Mouse (Mus musculus) midbrain, embryonic 13.5 days (tissue): ENCODE results near the gene Rbfox3. TPM values are rescaled to one million over a fixed set of nuclear protein-coding genes. Genes with fewer than 3 reads are reported as not detected.

ENCODE experiments used
- ATAC-seq: fragments of 200-750 bp; cut with Nextera tagmentation; 2 replicates; pipeline ENCODE4 v1.8.0; 2017; ENCODE audit warnings: mild to moderate bottlenecking, moderate TSS enrichment, moderate library complexity
- H3K27ac ChIP-seq: fragments of 300-500 bp; sonication (generic); 2 replicates; pipeline ENCODE4 v1.5.1; 2015; ENCODE audit warnings: inconsistent platforms, mild to moderate bottlenecking, moderate library complexity
- H3K27me3 ChIP-seq: fragments of 300-500 bp; sonication (generic); 2 replicates; pipeline ENCODE4 v1.6.1; 2015; ENCODE audit warnings: mild to moderate bottlenecking, inconsistent platforms
- H3K36me3 ChIP-seq: fragments of 300-500 bp; sonication (generic); 2 replicates; pipeline ENCODE4 v1.6.1; 2015; ENCODE audit warnings: mild to moderate bottlenecking, inconsistent platforms
- H3K4me1 ChIP-seq: fragments of 300-500 bp; sonication (generic); replicated peaks from 2 replicates; pipeline ENCODE4 v1.6.1; 2015; ENCODE audit warnings: inconsistent platforms
- H3K4me2 ChIP-seq: fragments of 300-500 bp; sonication (generic); replicated peaks from 2 replicates; pipeline ENCODE4 v1.6.1; 2015; ENCODE audit warnings: moderate library complexity, mild to moderate bottlenecking, inconsistent platforms
- H3K4me3 ChIP-seq: fragments of 300-500 bp; sonication (generic); replicated peaks from 2 replicates; pipeline ENCODE4 v1.5.1; 2015; ENCODE audit warnings: mild to moderate bottlenecking, inconsistent platforms
- H3K9ac ChIP-seq: fragments of 300-500 bp; sonication (generic); replicated peaks from 2 replicates; pipeline ENCODE4 v1.6.1; 2015; ENCODE audit warnings: mild to moderate bottlenecking, inconsistent platforms
- H3K9me3 ChIP-seq: fragments of 300-500 bp; sonication (generic); 2 replicates; pipeline ENCODE4 v1.6.1; 2016; ENCODE audit warnings: mild to moderate bottlenecking, inconsistent platforms
- WGBS: fragments of 180-500 bp; shearing (Covaris S2); methylation state at CpG from one replicate; pipeline ENCODE4 v1.1.7; 2015; 5-methylcytosine and 5-hydroxymethylcytosine counted together
- polyA plus RNA-seq: library from polyadenylated mRNA; unstranded; fragments of >200 nt; fragmentation: Nextera tagmentation; extraction: Ambion mirVana; gene quantifications from 2 replicates; pipeline ENCODE4 v1.2.1, GENCODE M21; 2015

Gene Rbfox3
- 28.2 and 29.9 TPM in 2 replicates for polyA plus RNA-seq

DNA sequence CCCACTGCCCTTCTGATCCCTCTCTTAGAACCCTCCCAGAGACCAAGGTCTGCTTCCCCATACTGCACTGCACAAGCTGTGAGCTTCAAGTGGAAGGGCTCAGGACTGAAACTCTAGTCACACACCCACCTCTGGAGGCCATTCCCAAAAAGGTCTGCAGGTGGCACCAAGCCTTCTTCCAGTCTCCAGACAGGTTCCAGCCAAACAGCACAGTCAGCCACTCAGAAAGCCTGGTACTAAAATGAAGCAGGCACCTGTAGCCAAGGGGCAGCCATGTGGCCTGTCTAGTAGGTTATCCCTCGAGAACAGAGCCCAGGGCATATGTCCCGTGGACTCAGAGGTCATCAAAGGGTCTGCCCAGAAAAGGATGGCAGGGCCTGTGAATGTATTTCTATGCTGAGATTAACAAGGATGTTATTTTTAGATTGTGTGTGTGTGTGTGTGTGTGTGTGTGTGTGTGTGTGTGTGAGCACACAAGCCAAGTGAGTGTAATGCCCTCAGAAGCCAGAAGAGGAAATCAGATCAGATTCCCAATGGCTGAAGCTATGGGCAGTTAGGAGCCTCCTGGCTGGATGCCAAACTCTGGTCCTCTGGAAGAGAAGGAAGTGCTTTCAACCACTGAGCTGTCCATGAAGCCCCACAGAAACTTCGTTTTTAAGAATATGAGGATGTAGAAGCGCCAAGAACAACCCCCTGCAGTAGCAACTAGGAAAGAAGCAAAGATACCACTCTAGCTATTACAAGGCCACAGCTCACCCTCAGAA lies at the start of gene Rbfox3:
Gene Rbfox3, minus strand, starts transcription at position 291 of the 764 bp plus-strand sequence.
- Histone ChIP-seq H3K9ac (no peak within 1 kb of the TSS), H3K9me3 (no peaks in the 10 kb centered on the region), H3K4me2 (no peak within 1 kb of the TSS), H3K4me1 (peaks cover 55% of the 10 kb centered on the region), H3K27me3 (peaks cover 23% of the 10 kb centered on the region), H3K36me3 (no peaks in the 10 kb centered on the region), H3K27ac (peak within 1 kb of the TSS; percentile 51), H3K4me3 (no peak within 1 kb of the TSS)
- WGBS = 66% methylated on average over 4 of the region's 4 CpGs
- no peak for ATAC-seq

DNA sequence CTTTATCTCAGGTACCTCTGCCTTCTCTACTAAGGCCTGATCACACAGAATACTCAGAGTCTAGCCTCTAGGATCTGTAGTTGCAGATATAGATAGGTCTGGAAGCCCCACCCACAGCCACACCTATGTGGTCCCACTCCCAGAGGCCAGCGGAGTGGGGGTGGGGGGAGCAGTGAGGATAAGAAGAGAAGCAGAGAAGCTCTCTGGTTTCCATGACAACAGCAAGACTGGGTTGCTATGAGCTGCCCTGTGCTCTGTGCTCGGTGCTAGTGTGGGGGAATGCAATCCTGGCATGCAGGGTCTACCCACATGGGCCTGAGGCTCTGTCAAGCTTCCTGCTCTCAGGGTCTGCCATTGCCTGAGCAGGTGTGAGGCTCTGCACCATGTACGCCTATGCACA lies 49.3 kb upstream of the Rbfox3 start:
- no peaks in the 10 kb centered on the region for H3K36me3 ChIP-seq
- H3K4me1 ChIP-seq = peaks cover 50% of the 10 kb centered on the region
- 33% methylated on average over 3 of the region's 3 CpGs for WGBS
- no peak overlapping the region for H3K27ac ChIP-seq
- peaks cover 7% of the 10 kb centered on the region; the same call in 1 of the 2 replicates for H3K27me3 ChIP-seq
- ATAC-seq = peak; percentile 68
- no peaks in the 10 kb centered on the region for H3K9me3 ChIP-seq
- no peak overlapping the region for H3K4me3 ChIP-seq
- H3K9ac ChIP-seq = no peak overlapping the region
- H3K4me2 ChIP-seq = no peak overlapping the region

DNA sequence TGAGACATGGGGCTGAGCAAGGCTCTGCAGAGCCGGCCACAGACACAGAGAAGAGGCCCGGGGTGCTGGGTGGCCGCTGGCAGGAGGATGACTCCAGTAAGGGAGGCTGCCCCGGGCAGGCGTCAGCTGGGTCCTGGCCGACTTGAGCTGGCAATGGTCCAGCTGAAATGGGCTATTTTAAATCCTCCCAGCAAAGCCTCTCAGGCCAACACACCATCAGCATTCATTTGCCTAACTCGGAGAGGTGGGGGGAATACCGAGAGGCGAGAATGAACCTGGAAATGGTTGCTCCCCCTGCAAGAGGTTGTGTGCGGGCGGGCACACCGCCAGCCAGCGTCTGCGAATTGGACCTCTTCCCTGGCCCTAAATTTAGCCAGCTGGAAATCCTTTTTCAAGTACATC lies 45.7 kb upstream of the Rbfox3 start:
- Histone ChIP-seq H3K27ac (peak overlapping the region; percentile 49; the same call in 1 of the 2 replicates), H3K4me3 (no peak overlapping the region), H3K4me2 (no peak overlapping the region), H3K36me3 (no peaks in the 10 kb centered on the region), H3K27me3 (peaks cover 7% of the 10 kb centered on the region; the same call in 1 of the 2 replicates), H3K4me1 (peaks cover 55% of the 10 kb centered on the region), H3K9me3 (no peaks in the 10 kb centered on the region), H3K9ac (0 out of 2 replicates have a peak overlapping the region, but pooled peaks have one; percentile 12)
- ATAC-seq = peak; percentile 58
- 54% methylated on average over 14 of the region's 14 CpGs for WGBS

DNA sequence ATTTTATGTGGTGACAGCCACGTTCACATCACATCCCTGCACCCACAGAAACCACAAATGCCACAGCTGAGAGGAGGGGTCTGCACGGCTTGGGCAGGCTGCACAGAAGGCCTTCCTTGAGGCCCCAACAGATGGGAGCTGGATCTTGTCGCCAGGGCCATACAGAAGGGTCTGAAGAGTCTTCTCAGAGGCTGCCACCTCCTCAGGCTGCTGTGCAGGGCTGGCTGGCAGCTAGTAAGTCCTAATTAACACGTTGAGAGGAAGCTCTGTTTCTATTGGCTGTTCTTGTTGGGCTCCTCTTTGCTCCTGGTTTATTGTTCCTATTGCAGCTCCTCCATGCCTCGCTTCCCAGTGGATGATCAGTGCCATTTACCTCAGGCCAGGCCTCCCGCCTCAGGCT lies 43.6 kb upstream of the Rbfox3 start:
- no peaks in the 10 kb centered on the region for H3K36me3 ChIP-seq
- no peak overlapping the region for H3K4me2 ChIP-seq
- H3K9me3 ChIP-seq = no peaks in the 10 kb centered on the region
- ATAC-seq = no peak
- peaks cover 13% of the 10 kb centered on the region for H3K27me3 ChIP-seq
- 0 out of 2 replicates have a peak overlapping the region, but pooled peaks have one; percentile 52 for H3K27ac ChIP-seq
- H3K4me1 ChIP-seq = peaks cover 46% of the 10 kb centered on the region
- WGBS = 38% methylated on average over 6 of the region's 6 CpGs
- H3K9ac ChIP-seq = no peak overlapping the region
- no peak overlapping the region for H3K4me3 ChIP-seq

DNA sequence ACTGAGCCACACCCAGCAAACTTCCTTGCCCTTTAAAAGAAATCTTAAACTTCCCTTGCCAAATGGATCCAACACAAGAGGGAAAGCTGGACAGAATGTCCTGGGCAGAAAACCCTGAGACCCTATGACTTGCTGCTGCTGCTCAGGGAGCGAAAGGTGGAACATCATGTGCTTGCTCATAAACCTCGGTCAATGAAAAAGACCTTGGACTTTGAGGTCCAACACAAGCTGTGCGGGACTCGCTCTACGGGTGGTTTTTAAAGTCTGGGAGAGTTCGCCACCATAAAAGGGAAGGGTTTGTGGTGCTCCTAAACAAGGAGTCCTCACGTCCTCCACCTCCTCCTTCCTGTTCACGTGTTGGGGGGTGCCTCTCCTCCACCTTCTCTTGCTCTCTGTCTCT lies 34.5 kb upstream of the Rbfox3 start:
- no peak overlapping the region for H3K9ac ChIP-seq
- H3K27me3 ChIP-seq = peaks cover 5% of the 10 kb centered on the region; the same call in 1 of the 2 replicates
- no peaks in the 10 kb centered on the region for H3K36me3 ChIP-seq
- H3K27ac ChIP-seq = no peak overlapping the region
- no peak for ATAC-seq
- H3K4me1 ChIP-seq = peaks cover 14% of the 10 kb centered on the region; the same call in 1 of the 2 replicates
- no peak overlapping the region for H3K4me3 ChIP-seq
- no peak overlapping the region for H3K4me2 ChIP-seq
- H3K9me3 ChIP-seq = no peaks in the 10 kb centered on the region
- WGBS = 94% methylated on average over 8 of the region's 8 CpGs

- no peak overlapping the region for H3K27ac ChIP-seq
- peaks cover 9% of the 10 kb centered on the region; the same call in 1 of the 2 replicates for H3K4me1 ChIP-seq
- no peaks in the 10 kb centered on the region for H3K9me3 ChIP-seq
- no peaks in the 10 kb centered on the region for H3K27me3 ChIP-seq
- WGBS = 36% methylated on average over 5 of the region's 5 CpGs
- H3K4me2 ChIP-seq = no peak overlapping the region
- H3K36me3 ChIP-seq = no peaks in the 10 kb centered on the region
- no peak overlapping the region for H3K4me3 ChIP-seq
- no peak overlapping the region for H3K9ac ChIP-seq
- ATAC-seq = no peak
Observed at GRCm38 (mm10) chr11:118941268-118941667, 29.9 kb upstream of the Rbfox3 start.

DNA sequence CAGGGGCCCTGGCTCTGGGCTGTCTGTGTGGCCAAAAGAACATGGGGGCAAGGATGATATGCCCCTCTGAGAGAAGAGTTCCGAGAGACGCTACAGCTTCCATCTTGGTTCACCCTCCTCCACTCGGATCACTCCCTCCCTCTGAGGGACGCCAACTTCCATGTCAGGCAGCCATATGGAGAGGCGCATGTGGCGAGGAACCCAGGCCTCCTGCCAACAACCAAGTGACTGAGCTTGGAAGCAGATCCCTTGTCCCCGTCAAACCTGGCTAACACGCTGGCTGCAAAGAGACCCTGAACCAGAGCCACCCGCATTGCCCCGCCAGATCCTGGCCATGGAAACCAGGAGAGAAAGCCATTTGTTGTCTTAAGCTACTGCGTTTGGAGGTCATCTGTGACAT lies 29.1 kb upstream of the Rbfox3 start:
- Histone ChIP-seq H3K4me3 (no peak overlapping the region), H3K4me1 (peaks cover 9% of the 10 kb centered on the region; the same call in 1 of the 2 replicates), H3K9me3 (no peaks in the 10 kb centered on the region), H3K9ac (no peak overlapping the region), H3K36me3 (no peaks in the 10 kb centered on the region), H3K4me2 (no peak overlapping the region), H3K27ac (no peak overlapping the region), H3K27me3 (no peaks in the 10 kb centered on the region)
- no peak for ATAC-seq
- WGBS = 56% methylated on average over 11 of the region's 11 CpGs

- no peak for ATAC-seq
- no peaks in the 10 kb centered on the region for H3K9me3 ChIP-seq
- H3K9ac ChIP-seq = 0 out of 2 replicates have a peak overlapping the region, but pooled peaks have one; percentile 2
- H3K4me3 ChIP-seq = no peak overlapping the region
- H3K27me3 ChIP-seq = no peaks in the 10 kb centered on the region
- 78% methylated on average over 4 of the region's 4 CpGs for WGBS
- H3K4me2 ChIP-seq = no peak overlapping the region
- H3K36me3 ChIP-seq = no peaks in the 10 kb centered on the region
- peaks cover 9% of the 10 kb centered on the region; the same call in 1 of the 2 replicates for H3K4me1 ChIP-seq
- no peak overlapping the region for H3K27ac ChIP-seq
Observed at GRCm38 (mm10) chr11:118939731-118940130, 28.3 kb upstream of the Rbfox3 start.

DNA sequence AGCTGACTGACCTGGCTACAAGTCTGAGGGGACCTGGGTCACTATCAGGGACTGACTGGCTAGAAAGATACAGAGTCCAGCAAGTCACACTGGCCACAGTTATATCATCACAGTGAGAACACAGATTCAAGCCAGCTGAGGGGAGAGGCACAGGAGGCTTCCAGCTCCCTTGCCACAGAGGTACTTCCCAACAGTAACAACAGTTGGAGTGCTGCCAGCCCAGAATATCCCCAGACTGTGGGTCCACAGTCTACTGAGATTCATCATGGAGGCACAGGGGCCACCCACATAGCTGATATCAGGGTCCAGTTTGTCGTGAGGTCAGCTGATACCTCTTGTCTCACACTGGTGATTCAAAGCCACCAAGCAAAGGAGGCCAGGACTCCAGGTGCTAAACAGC lies 23.5 kb upstream of the Rbfox3 start:
- Histone ChIP-seq H3K36me3 (no peaks in the 10 kb centered on the region), H3K4me3 (no peak overlapping the region), H3K27me3 (no peaks in the 10 kb centered on the region), H3K4me2 (no peak overlapping the region), H3K4me1 (no peaks in the 10 kb centered on the region), H3K27ac (no peak overlapping the region), H3K9me3 (no peaks in the 10 kb centered on the region; the same call in 1 of the 2 replicates), H3K9ac (no peak overlapping the region)
- WGBS = 83% methylated on average over 1 of the region's 1 CpGs
- no peak for ATAC-seq

GRCm38 (mm10) chr11:118927081-118927480 lies 15.7 kb upstream of the Rbfox3 start:
- Histone ChIP-seq H3K4me2 (no peak overlapping the region), H3K9me3 (peaks cover 4% of the 10 kb centered on the region; the same call in 1 of the 2 replicates), H3K36me3 (no peaks in the 10 kb centered on the region), H3K4me1 (0 out of 2 replicates have a peak, but pooled peaks cover 6% of the 10 kb centered on the region), H3K4me3 (no peak overlapping the region), H3K9ac (no peak overlapping the region), H3K27me3 (no peaks in the 10 kb centered on the region), H3K27ac (no peak overlapping the region)
- ATAC-seq = no peak
- WGBS = 12% methylated on average over 5 of the region's 5 CpGs

DNA sequence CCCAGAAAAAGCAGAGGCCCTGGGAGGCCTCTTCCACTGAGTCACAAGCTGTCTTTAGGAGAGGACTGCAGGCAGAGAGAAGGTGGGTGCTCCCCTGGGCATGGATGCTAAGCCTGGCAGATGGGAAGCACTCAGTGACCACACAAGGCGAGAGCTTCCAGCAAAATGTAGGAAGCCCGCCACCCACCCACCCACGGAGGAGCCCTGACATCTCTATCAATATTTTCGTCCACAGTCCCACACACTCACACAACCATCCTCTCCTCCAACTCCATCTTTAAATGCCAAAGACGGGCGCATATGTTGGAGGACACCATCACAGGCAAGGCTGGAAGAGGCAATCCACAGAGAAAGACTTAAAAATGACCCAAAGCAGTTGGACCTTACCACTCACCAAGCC lies 10.5 kb upstream of the Rbfox3 start:
- Histone ChIP-seq H3K4me1 (peaks cover 27% of the 10 kb centered on the region), H3K36me3 (no peaks in the 10 kb centered on the region), H3K9ac (no peak overlapping the region), H3K9me3 (no peaks in the 10 kb centered on the region), H3K27ac (no peak overlapping the region), H3K4me3 (no peak overlapping the region), H3K27me3 (no peaks in the 10 kb centered on the region), H3K4me2 (no peak overlapping the region)
- 88% methylated on average over 6 of the region's 6 CpGs for WGBS
- ATAC-seq = no peak

DNA sequence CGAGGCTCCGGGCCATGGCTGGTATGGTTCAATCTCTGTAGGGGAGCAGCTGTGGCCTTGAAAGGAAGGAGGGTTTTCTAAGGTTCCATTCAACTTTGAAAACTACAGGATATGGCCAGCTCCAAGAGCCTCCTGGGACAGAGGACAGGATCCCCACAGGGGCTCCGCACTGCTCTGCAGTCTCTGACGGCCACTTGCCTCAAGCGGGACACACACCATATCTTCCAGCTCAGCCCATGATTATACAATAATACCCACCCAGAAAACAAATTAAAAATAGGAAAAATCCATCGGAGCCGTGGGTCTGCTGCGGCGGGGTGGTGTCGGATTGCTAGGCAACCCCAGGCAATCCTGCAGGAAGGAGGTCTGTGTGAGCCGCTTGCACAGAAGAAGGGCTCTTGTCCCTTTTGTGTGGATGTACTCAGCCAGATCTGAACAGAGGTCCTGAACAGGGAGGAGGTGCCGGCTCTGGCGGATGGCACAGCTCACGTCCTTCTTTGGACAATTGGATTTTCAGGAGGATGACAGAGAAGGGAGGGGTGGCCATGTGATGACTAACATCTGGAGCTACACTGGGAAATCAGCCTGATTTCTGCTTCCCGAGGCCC lies 5.1 kb upstream of the Rbfox3 start:
- whole genome bisulfite sequencing = 3% methylated on average over 15 of the region's 15 CpGs
- Histone ChIP-seq H3K4me3 (no peak overlapping the region), H3K36me3 (no peaks in the 10 kb centered on the region), H3K4me1 (peaks cover 37% of the 10 kb centered on the region), H3K9me3 (no peaks in the 10 kb centered on the region), H3K4me2 (peak overlapping the region; percentile 37), H3K27me3 (0 out of 2 replicates have a peak, but pooled peaks cover 3% of the 10 kb centered on the region), H3K27ac (peak overlapping the region; percentile 84), H3K9ac (peak overlapping the region; percentile 41; the same call in 1 of the 2 replicates)
- peak; percentile 72 for ATAC-seq
